Mouse (Mus musculus) heart, postnatal 0 days (tissue): ENCODE measurements around the gene Srbd1.

Source experiments
- CTCF ChIP-seq: IDR thresholded peaks from 2 replicates; pipeline ENCODE4 v1.5.1; 2016; ENCODE audit warnings: antibody characterized with exemption, control low read depth, low read depth
- EP300 ChIP-seq: IDR thresholded peaks from 2 replicates; pipeline ENCODE4 v1.6.1; 2016; ENCODE audit warnings: antibody characterized with exemption, low read depth

DNA sequence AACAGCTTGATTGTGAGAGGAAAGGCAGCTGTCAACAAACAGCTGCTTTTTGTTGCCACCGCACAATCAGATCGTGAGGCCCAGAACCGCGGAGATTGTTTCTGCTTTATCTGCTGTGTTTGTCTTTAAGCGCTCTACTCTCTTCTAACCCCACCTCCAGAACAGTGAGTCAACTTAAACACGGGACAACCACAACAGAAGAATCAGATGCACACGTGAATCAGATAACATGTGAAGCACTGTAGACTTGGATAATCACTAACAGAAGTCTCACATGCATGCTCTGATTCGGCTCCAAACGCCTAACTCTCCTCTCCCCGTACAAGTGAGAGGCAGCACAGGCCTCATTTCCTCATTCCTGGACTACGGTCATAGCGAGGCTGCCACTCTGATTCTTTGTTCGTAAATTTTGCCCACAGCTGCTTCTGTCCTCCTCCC, 106.7 kb downstream of the Srbd1 start:
- TF ChIP-seq CTCF, result no peak
- no peak for TF ChIP-seq EP300
